Mouse (Mus musculus): ENCODE measurements around the gene Coa7. TPM values are rescaled to one million over a fixed set of nuclear protein-coding genes. Genes with fewer than 3 reads are reported as not detected.
A peak's percentile ranks its signal among the peaks of the same experiment; 100 is the strongest.

Coa7 gene
- polyA plus RNA-seq (2012; rRNA removed) = 3.6 and 3.7 TPM in 2 replicates

GRCm38 (mm10) chr4:108327730-108328484 lies at the start of gene Coa7:
TSS of gene Coa7 (plus strand) at chr4:108328140.
- peaks cover 2% of the 10 kb centered on the region; the same call in 1 of the 2 replicates for H3K4me1 ChIP-seq (ENCODE audit: control insufficient read depth, insufficient read depth, low read length)
- H3K27me3 ChIP-seq (ENCODE audit: control insufficient read depth, insufficient read depth, low read length) = no peaks in the 10 kb centered on the region
- H3K4me3 ChIP-seq (ENCODE audit: control insufficient read depth, low read depth, low read length) = peak within 1 kb of the TSS; percentile 89
- TF ChIP-seq CTCF (IDR thresholded peaks at IDR 0.05; ENCODE audit: control insufficient read depth, insufficient read depth, insufficient replicate concordance, low read depth, low read length) (no peak), POLR2A (IDR thresholded peaks at IDR 0.05; ENCODE audit: control insufficient read depth, low read depth, low read length) (peak; percentile 73)
- no peaks in the 10 kb centered on the region for H3K36me3 ChIP-seq (ENCODE audit: control insufficient read depth, insufficient read depth, low read length)
- H3K27ac ChIP-seq (ENCODE audit: control insufficient read depth, insufficient read depth, low read depth, low read length) = peak within 1 kb of the TSS; percentile 91

GRCm38 (mm10) chr4:108300266-108300665 lies 27.7 kb upstream of the Coa7 start:
- H3K4me1 ChIP-seq (ENCODE audit: control insufficient read depth, insufficient read depth, low read length) = peaks cover 4% of the 10 kb centered on the region
- H3K27me3 ChIP-seq (ENCODE audit: control insufficient read depth, insufficient read depth, low read length) = no peaks in the 10 kb centered on the region
- H3K36me3 ChIP-seq (ENCODE audit: control insufficient read depth, insufficient read depth, low read length) = no peaks in the 10 kb centered on the region
- H3K4me3 ChIP-seq (ENCODE audit: control insufficient read depth, low read depth, low read length) = peak overlapping the region; percentile 88
- TF ChIP-seq CTCF (IDR thresholded peaks at IDR 0.05; ENCODE audit: control insufficient read depth, insufficient read depth, insufficient replicate concordance, low read depth, low read length) (no peak), POLR2A (IDR thresholded peaks at IDR 0.05; ENCODE audit: control insufficient read depth, low read depth, low read length) (no peak)
- H3K27ac ChIP-seq (ENCODE audit: control insufficient read depth, insufficient read depth, low read depth, low read length) = peak overlapping the region; percentile 67

GRCm38 (mm10) chr4:108300670-108301373 lies 27.1 kb upstream of the Coa7 start, which contains the start of gene Zyg11b:
TSS of gene Zyg11b (minus strand) at chr4:108301096.
- Histone ChIP-seq H3K4me1 (ENCODE audit: control insufficient read depth, insufficient read depth, low read length) (peaks cover 4% of the 10 kb centered on the region), H3K4me3 (ENCODE audit: control insufficient read depth, low read depth, low read length) (peak within 1 kb of the TSS; percentile 88), H3K27me3 (ENCODE audit: control insufficient read depth, insufficient read depth, low read length) (no peaks in the 10 kb centered on the region), H3K27ac (ENCODE audit: control insufficient read depth, insufficient read depth, low read depth, low read length) (peak within 1 kb of the TSS; percentile 67), H3K36me3 (ENCODE audit: control insufficient read depth, insufficient read depth, low read length) (no peaks in the 10 kb centered on the region)
- TF ChIP-seq CTCF (IDR thresholded peaks at IDR 0.05; ENCODE audit: control insufficient read depth, insufficient read depth, insufficient replicate concordance, low read depth, low read length) (no peak), POLR2A (IDR thresholded peaks at IDR 0.05; ENCODE audit: control insufficient read depth, low read depth, low read length) (peak; percentile 79)

- Histone ChIP-seq H3K27ac (ENCODE audit: control insufficient read depth, insufficient read depth, low read depth, low read length) (no peak overlapping the region), H3K4me3 (ENCODE audit: control insufficient read depth, low read depth, low read length) (no peak overlapping the region), H3K36me3 (ENCODE audit: control insufficient read depth, insufficient read depth, low read length) (no peaks in the 10 kb centered on the region), H3K27me3 (ENCODE audit: control insufficient read depth, insufficient read depth, low read length) (no peaks in the 10 kb centered on the region), H3K4me1 (ENCODE audit: control insufficient read depth, insufficient read depth, low read length) (peaks cover 4% of the 10 kb centered on the region)
- TF ChIP-seq CTCF (IDR thresholded peaks at IDR 0.05; ENCODE audit: control insufficient read depth, insufficient read depth, insufficient replicate concordance, low read depth, low read length) (no peak), POLR2A (IDR thresholded peaks at IDR 0.05; ENCODE audit: control insufficient read depth, low read depth, low read length) (no peak)
Measured at GRCm38 (mm10) chr4:108302296-108302890, 25.5 kb upstream of the Coa7 start.

- Histone ChIP-seq H3K4me3 (ENCODE audit: control insufficient read depth, low read depth, low read length) (no peak overlapping the region), H3K27ac (ENCODE audit: control insufficient read depth, insufficient read depth, low read depth, low read length) (no peak overlapping the region), H3K27me3 (ENCODE audit: control insufficient read depth, insufficient read depth, low read length) (no peaks in the 10 kb centered on the region), H3K4me1 (ENCODE audit: control insufficient read depth, insufficient read depth, low read length) (no peaks in the 10 kb centered on the region), H3K36me3 (ENCODE audit: control insufficient read depth, insufficient read depth, low read length) (no peaks in the 10 kb centered on the region)
- TF ChIP-seq POLR2A (IDR thresholded peaks at IDR 0.05; ENCODE audit: control insufficient read depth, low read depth, low read length) (no peak), CTCF (IDR thresholded peaks at IDR 0.05; ENCODE audit: control insufficient read depth, insufficient read depth, insufficient replicate concordance, low read depth, low read length) (no peak)
Measured at GRCm38 (mm10) chr4:108310706-108311105, 17.2 kb upstream of the Coa7 start.

GRCm38 (mm10) chr4:108314041-108314440 lies 13.9 kb upstream of the Coa7 start:
- Histone ChIP-seq H3K27ac (ENCODE audit: control insufficient read depth, insufficient read depth, low read depth, low read length) (no peak overlapping the region), H3K27me3 (ENCODE audit: control insufficient read depth, insufficient read depth, low read length) (no peaks in the 10 kb centered on the region), H3K4me3 (ENCODE audit: control insufficient read depth, low read depth, low read length) (no peak overlapping the region), H3K4me1 (ENCODE audit: control insufficient read depth, insufficient read depth, low read length) (no peaks in the 10 kb centered on the region), H3K36me3 (ENCODE audit: control insufficient read depth, insufficient read depth, low read length) (no peaks in the 10 kb centered on the region)
- TF ChIP-seq CTCF (IDR thresholded peaks at IDR 0.05; ENCODE audit: control insufficient read depth, insufficient read depth, insufficient replicate concordance, low read depth, low read length) = no peak
